Mouse (Mus musculus): ENCODE data around the gene Gm28053. TPM values are rescaled to one million over a fixed set of nuclear protein-coding genes. Genes with fewer than 3 reads are reported as not detected.

Gm28053 gene
- 22.4 TPM for polyA plus RNA-seq (2017; shearing (Covaris generic))

GRCm38 (mm10) chr6:48718455-48718854 is at the start of gene Gm28053, which contains the start of gene Gimap7:
Gene Gm28053, plus strand, starts transcription at chr6:48718607.
Gene Gimap7, plus strand, starts transcription at chr6:48718621.

DNA sequence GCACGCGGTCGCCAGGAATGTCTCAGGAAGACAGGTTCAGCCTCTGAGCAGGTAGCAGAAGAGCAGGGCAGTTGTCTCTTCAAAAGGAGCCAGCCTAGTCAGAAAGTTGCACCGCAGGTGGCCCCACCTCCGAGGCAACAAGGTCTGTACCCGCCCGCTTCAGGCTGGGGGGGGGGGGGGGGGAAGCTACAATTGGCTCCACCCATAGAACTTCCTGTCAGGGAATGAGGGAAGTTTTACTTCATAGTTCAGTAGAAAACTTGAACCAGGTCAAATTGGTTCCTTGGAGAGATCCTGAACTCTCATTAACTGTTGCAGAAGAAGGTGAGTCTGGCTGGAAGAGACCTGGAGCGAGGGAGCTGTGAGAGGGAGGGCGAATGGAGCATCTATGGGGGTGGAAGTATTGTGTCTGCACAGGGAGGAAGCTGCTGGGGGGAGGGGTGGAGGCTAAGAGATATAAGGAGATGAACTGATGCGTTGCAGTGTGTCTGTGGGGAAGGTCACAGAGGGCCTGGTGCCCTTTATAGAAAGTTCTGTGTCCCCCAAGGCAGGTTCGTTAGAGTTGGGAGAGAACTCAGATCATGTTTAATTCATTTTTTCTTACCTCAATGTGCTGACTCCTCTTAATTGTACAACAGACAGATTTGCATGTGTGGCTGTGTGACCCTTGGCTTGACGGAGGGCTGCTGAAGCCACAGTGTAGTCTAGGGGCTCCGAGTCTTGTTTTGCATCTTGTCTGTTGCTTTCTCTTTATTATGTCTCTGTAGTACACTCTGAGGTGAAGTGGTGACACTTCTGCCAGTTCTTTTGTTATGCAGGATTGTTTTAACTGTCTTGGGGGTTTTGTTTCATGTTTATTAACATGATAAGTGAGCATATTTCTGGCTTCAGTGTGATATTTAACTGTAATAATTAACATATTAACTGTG is 42.2 kb upstream of the Gm28053 start, which contains the start of gene Gimap9:
TSS of gene Gimap9 (plus strand) at position 199 of the 929 bp plus-strand sequence.

GRCm38 (mm10) chr6:48684319-48684718 is 34.1 kb upstream of the Gm28053 start, which contains the start of gene Gimap4:
Gene Gimap4, plus strand, starts transcription at chr6:48684549.

GRCm38 (mm10) chr6:48738961-48739779 is 20.8 kb downstream of the Gm28053 start, which contains the start of gene Gimap1:
Gene Gimap1, plus strand, starts transcription at chr6:48739054.

DNA sequence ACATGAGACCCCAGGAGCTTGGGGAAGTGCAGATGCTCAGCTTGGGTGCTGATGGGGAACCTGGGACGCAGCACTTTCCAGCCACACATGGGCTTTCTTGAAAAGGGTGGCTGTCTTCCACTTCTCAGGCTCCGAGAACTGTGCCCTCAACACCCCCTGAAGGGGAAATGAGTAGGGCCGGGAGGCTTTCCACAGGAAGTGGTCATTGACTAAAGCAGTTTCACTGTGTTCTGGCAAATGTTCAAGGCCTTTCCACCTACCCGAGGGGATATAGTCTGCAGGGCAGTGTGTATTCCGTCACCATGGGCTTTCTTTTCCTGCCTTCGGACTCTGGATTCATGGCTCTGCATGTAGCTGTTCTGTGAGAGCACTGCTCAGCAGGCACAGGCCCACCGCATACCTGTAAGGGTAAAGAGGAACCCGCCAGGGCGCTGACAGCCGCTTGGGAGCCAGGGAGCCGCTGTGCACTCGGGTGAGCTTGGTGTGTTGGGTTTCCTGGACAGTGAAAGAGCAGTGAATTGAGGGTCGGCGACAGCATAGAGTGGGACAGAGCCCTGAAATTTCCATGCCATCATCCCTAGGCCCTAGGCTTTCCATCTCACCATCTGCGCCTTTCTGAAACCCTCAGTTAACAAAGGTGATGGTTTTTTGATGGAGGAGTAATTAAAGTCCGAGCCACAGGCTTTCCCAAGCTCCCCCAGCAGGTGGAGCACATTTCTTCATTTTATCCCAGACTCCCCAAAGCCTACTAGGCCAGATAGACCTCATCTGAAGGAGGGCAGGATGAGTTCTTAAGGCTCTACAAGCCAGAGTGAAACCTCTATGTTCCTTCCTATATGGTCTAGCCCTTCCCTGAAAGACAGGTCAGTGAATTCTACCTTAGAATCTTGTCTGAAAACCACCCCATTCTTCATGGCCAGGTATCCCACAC is 27.8 kb downstream of the Gm28053 start, which contains the start of gene Gimap5:
TSS of gene Gimap5 (plus strand) at position 239 of the 931 bp plus-strand sequence.

DNA sequence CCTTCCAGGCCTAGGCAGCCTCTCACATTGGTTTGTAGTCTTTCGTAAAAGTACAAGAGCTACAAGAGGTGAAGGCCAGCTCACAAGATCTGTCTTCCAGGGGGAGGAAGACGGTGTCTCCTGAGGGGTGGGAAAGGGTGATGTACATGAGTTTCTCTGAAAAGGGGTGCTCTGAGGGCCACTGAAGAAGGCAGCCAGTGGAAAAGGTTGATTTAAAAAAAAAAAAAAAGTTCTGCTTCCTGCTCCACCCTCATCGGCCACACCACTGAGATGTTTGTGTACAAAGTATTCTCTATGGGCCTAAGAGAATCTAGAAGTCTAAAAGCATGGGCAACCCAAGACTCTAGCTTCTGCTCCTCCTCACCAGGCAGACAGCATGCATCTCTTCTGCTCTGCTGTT is 52.3 kb downstream of the Gm28053 start, which contains the start of gene Gimap3:
TSS of gene Gimap3 (minus strand) at position 156 of the 400 bp plus-strand sequence.

Other genes with a start within 250 kb of the Gm28053 start
- 0.61 TPM for gene Atp6v0e2, start 181.0 kb upstream of the Gm28053 start, polyA plus RNA-seq (2017; shearing (Covaris generic))
- gene Lrrc61, start 163.8 kb upstream of the Gm28053 start, polyA plus RNA-seq (2017; shearing (Covaris generic)), result 10.6 TPM
- gene Rarres2, start 145.8 kb upstream of the Gm28053 start, polyA plus RNA-seq (2017; shearing (Covaris generic)), result not detected
- not detected for gene Gm45021, start 129.0 kb upstream of the Gm28053 start, polyA plus RNA-seq (2017; shearing (Covaris generic))
- gene Repin1, start 124.7 kb upstream of the Gm28053 start, polyA plus RNA-seq (2017; shearing (Covaris generic)), result 7.2 TPM
- gene Gm44965, start 124.7 kb upstream of the Gm28053 start, polyA plus RNA-seq (2017; shearing (Covaris generic)), result not detected
- gene Zfp775, start 116.5 kb upstream of the Gm28053 start, polyA plus RNA-seq (2017; shearing (Covaris generic)), result 7.6 TPM
- gene AI854703, start 91.8 kb upstream of the Gm28053 start, polyA plus RNA-seq (2017; shearing (Covaris generic)), result 2.6 TPM
- gene Gimap8, start 71.4 kb upstream of the Gm28053 start, polyA plus RNA-seq (2017; shearing (Covaris generic)), result 173 TPM
- 226 TPM for gene Gimap9, start 42.5 kb upstream of the Gm28053 start, polyA plus RNA-seq (2017; shearing (Covaris generic))
- gene Gimap4, start 34.1 kb upstream of the Gm28053 start, polyA plus RNA-seq (2017; shearing (Covaris generic)), result 1,360 TPM
- 1,977 TPM for gene Gimap6, start 10.4 kb upstream of the Gm28053 start, polyA plus RNA-seq (2017; shearing (Covaris generic))
- gene Gimap7, start within 50 bp of the Gm28053 start, polyA plus RNA-seq (2017; shearing (Covaris generic)), result 257 TPM
- gene Gimap1, start 20.4 kb downstream of the Gm28053 start, polyA plus RNA-seq (2017; shearing (Covaris generic)), result 398 TPM
- 153 TPM for gene Gimap5, start 27.6 kb downstream of the Gm28053 start, polyA plus RNA-seq (2017; shearing (Covaris generic))
- gene Gimap3, start 52.2 kb downstream of the Gm28053 start, polyA plus RNA-seq (2017; shearing (Covaris generic)), result 1,843 TPM
- gene Tmem176a, start 122.3 kb downstream of the Gm28053 start, polyA plus RNA-seq (2017; shearing (Covaris generic)), result 4.3 TPM
- gene Tmem176b, start 122.9 kb downstream of the Gm28053 start, polyA plus RNA-seq (2017; shearing (Covaris generic)), result 9.9 TPM
- gene Aoc1, start 154.3 kb downstream of the Gm28053 start, polyA plus RNA-seq (2017; shearing (Covaris generic)), result not detected
- gene 1600015I10Rik, start 211.3 kb downstream of the Gm28053 start, polyA plus RNA-seq (2017; shearing (Covaris generic)), result not detected